ENCODE assay signal across 8 mouse cellular contexts in the genomic region with DNA sequence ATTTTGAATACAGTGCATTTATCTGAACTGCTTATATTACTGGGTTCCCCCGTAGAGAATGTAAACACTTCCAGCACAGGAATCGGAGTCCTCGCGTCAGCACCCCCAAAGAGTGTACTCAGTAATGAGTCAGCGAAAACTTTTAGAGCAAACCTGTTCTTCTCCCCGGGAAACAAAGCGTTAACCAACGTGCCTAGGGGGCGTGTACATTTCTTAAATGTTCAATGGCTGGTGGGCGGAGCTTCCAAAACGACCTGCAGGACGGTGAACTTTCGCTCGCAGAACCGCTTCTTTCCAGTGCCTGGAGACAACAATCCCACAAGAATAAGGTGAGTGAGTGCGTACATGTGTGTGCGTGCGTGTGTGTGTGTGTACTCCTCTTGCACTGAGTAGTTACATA. TPM values are rescaled to one million over a fixed set of nuclear protein-coding genes. Genes with fewer than 3 reads are reported as not detected.
DNase-seq lines count a peak whose midpoint lies in the region; ATAC-seq and TF ChIP-seq lines count a peak whose summit lies in the region.

No protein-coding gene starts in this region.

- H3K9me3 ChIP-seq in intestine, embryonic 14.5 days (ENCODE audit: control insufficient read depth, low read length) = no peaks in the 10 kb centered on the region
- H3K9me3 ChIP-seq in liver, embryonic 15.5 days (replicated peaks) = no peaks in the 10 kb centered on the region

- H3K4me2 ChIP-seq in intestine, embryonic 14.5 days (ENCODE audit: low read length) = peak overlapping the region; percentile 75
- H3K4me2 ChIP-seq in liver, embryonic 15.5 days = peak overlapping the region; percentile 77

- TF ChIP-seq CTCF in layer of hippocampus, adult 2 months (conservative IDR thresholded peaks at IDR 0.05) = no peak

- peak; percentile 23 to 31 for DNase-seq in layer of hippocampus, adult 2 months (ENCODE audit: low spot score in 2 of 2)
- no peak for DNase-seq in layer of hippocampus, postnatal 14 days (ENCODE audit: low spot score in 2 of 2)
- peak; percentile 75 for DNase-seq in c-Kit-negative CD71-positive TER-119-positive erythroid progenitor cells, embryonic 14.5 days (ENCODE audit: low read depth, low spot score)
- DNase-seq in frontal cortex, postnatal 36 days (ENCODE audit: low spot score in 2 of 2) = peak; percentile 13 to 34
- DNase-seq in intestine, embryonic 14.5 days (ENCODE audit: low spot score) = peak; percentile 81
- DNase-seq in neural tube, embryonic 10.5 days (ENCODE audit: extremely low spot score, low spot score) = peak; percentile 80
- peak; percentile 87 for DNase-seq in testis, postnatal 10 days (ENCODE audit: low spot score)

- H3K4me3 ChIP-seq in layer of hippocampus, adult 2 months = peak overlapping the region; percentile 58
- peak overlapping the region; percentile 40 for H3K4me3 ChIP-seq in intestine, embryonic 14.5 days (ENCODE audit: low read depth, low read length)
- peak overlapping the region; percentile 54 for H3K4me3 ChIP-seq in liver, embryonic 15.5 days (replicated peaks)

- WGBS in intestine, embryonic 14.5 days = 1% methylated on average over 18 of the region's 18 CpGs
- under 1% methylated on average over 18 of the region's 18 CpGs for WGBS in liver, embryonic 15.5 days (ENCODE audit: insufficient replicate concordance)

- peak overlapping the region; percentile 22 for H3K9ac ChIP-seq in intestine, embryonic 14.5 days (ENCODE audit: low read length)
- peak overlapping the region; percentile 50 for H3K9ac ChIP-seq in liver, embryonic 15.5 days

- no peaks in the 10 kb centered on the region for H3K36me3 ChIP-seq in intestine, embryonic 14.5 days (ENCODE audit: control insufficient read depth, insufficient read depth, low read length)
- no peaks in the 10 kb centered on the region for H3K36me3 ChIP-seq in liver, embryonic 15.5 days (replicated peaks)

- H3K27ac ChIP-seq in layer of hippocampus, adult 2 months = peak overlapping the region; percentile 73
- no peak overlapping the region for H3K27ac ChIP-seq in intestine, embryonic 14.5 days (ENCODE audit: low read depth)
- peak overlapping the region; percentile 57; the same call in 1 of the 2 replicates for H3K27ac ChIP-seq in liver, embryonic 15.5 days (replicated peaks)

- H3K27me3 ChIP-seq in intestine, embryonic 14.5 days (replicated peaks; ENCODE audit: control insufficient read depth, insufficient read depth, low read length) = no peaks in the 10 kb centered on the region
- H3K27me3 ChIP-seq in liver, embryonic 15.5 days = no peaks in the 10 kb centered on the region

- peak; percentile 58; the same call in 1 of the 2 replicates for ATAC-seq in intestine, embryonic 14.5 days (replicated peaks; ENCODE audit: low FRiP score, low TSS enrichment, low read depth)
- ATAC-seq in liver, embryonic 15.5 days (ENCODE audit: insufficient read depth) = peak; percentile 55

- H3K4me1 ChIP-seq in intestine, embryonic 14.5 days (replicated peaks; ENCODE audit: control insufficient read depth, insufficient read depth, low read length) = peaks cover 14% of the 10 kb centered on the region; the same call in 1 of the 2 replicates
- peaks cover 53% of the 10 kb centered on the region for H3K4me1 ChIP-seq in liver, embryonic 15.5 days (replicated peaks)

RNA-seq across cellular contexts. Expression of a gene that starts 9.2 kb away (rescaled TPM):
- 10 to 100 TPM; 48.4 to 50.1 TPM for total RNA-seq in layer of hippocampus, adult 2 months (2021)
- 10 to 100 TPM; 41.1 to 51.5 TPM for total RNA-seq in layer of hippocampus, postnatal 14 days (2021)
- 43.1 and 46.6 TPM in 2 replicates for polyA plus RNA-seq in intestine, embryonic 14.5 days (2014; fragmentation: Nextera tagmentation; extraction: Ambion mirVana)
- 36.2 and 38.3 TPM in 2 replicates for polyA plus RNA-seq in liver, embryonic 15.5 days (2015; fragmentation: Nextera tagmentation; extraction: Ambion mirVana)

RNA-seq across cellular contexts. Expression of a gene that starts 38.7 kb away (rescaled TPM):
- total RNA-seq in layer of hippocampus, adult 2 months (2021) = not detected
- not detected for total RNA-seq in layer of hippocampus, postnatal 14 days (2021)
- polyA plus RNA-seq in intestine, embryonic 14.5 days (2014; fragmentation: Nextera tagmentation; extraction: Ambion mirVana) = 1.2 and 3.1 TPM in 2 replicates
- polyA plus RNA-seq in liver, embryonic 15.5 days (2015; fragmentation: Nextera tagmentation; extraction: Ambion mirVana) = not detected in 2 replicates

Comparison
In these comparisons a context has a peak if more than half of its experiments do, and no peak if none do; other contexts are left out.
1. DNase-seq: peak in layer of hippocampus, adult 2 months (2 of 2), c-Kit-negative CD71-positive TER-119-positive erythroid progenitor cells, embryonic 14.5 days (single experiment), frontal cortex, postnatal 36 days (2 of 2), intestine, embryonic 14.5 days (single experiment), neural tube, embryonic 10.5 days (single experiment) and testis, postnatal 10 days (single experiment); none in layer of hippocampus, postnatal 14 days (0 of 2).
2. Peak in every context shown above with its lines, with median percentiles within 50 percentile points of each other: H3K4me3 ChIP-seq.